Mouse (Mus musculus): ENCODE measurements around the gene Cela3b.

DNA sequence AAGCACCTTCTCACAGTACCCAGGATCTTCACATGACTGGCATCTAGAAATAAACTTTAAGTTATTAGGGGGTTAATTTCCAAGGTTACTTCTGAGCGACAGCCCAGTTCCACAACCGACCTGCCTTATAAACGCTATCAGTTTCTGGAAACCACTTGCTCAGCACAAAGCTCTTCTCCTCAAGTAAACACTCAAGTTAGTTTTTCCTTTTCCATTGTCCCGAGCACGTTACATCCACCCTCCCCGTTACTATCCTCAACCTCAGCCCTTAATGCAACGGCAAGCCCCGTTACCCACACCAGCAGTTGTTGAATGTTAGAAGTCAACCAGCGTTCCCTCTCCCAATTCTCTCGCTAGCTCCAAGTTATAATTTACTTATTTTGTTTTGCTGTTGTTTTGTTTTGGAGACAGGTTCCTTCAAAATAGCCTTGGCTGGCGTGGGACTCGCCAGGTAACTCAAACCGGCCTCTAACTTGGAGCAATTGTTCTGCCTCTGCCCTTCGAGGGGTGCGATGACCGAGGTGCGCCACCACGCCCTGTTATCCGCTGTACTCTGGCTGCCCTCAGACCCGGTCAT, 42.8 kb downstream of the Cela3b start:
- TF ChIP-seq CTCF (IDR thresholded peaks at IDR 0.05; ENCODE audit: control insufficient read depth, insufficient read depth, insufficient read length) (no peak), USF1 (IDR thresholded peaks at IDR 0.05; ENCODE audit: low read depth) (no peak), MYOG (IDR thresholded peaks at IDR 0.05; ENCODE audit: control insufficient read depth, extremely low read depth, insufficient read length) (no peak), FOSL1 (IDR thresholded peaks at IDR 0.05; ENCODE audit: insufficient read depth, low read length, poor library complexity, severe bottlenecking) (no peak), CEBPB (IDR thresholded peaks at IDR 0.05; ENCODE audit: low read depth) (no peak), MAX (IDR thresholded peaks at IDR 0.05) (no peak), MYOD1 (IDR thresholded peaks at IDR 0.05; ENCODE audit: control insufficient read depth, insufficient read length, low read depth) (no peak)
